26 mouse cellular contexts compared by ENCODE assay signal in the genomic region with DNA sequence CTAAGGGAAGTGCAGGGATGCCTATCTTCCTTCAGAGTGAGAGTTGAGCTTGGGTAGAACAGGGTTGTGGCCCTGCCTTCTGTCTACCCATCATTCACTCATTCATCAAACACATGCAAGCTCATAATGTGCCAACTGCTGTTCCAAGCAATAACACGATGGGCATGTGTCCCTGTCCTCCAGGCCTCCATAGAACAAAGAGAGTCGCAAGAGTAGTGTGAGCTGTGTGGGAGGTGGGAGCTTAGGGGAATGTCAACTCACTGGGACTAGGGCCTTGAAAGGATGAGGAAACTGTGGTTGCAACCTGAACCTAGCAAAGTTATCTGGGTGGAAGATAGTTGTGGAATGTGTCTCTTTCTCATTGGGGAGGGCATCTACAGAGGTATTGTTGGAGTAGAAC.
"Had no signal": no experiment of that assay in that cellular context is flagged by ENCODE, and none has a peak within 500 bp of the region (broad histone marks: within the 10 kb centered on the region; RNA-seq: fewer than 3 reads in every experiment).

No protein-coding gene starts in this region.

- H3K4me2 ChIP-seq: heart, embryonic 12.5 days; hindbrain, embryonic 12.5 days; hindbrain, embryonic 14.5 days; kidney, embryonic 15.5 days; limb, embryonic 13.5 days; limb, embryonic 15.5 days; liver, embryonic 12.5 days had no signal

- H3K36me3 ChIP-seq: heart, embryonic 10.5 days; heart, embryonic 12.5 days; hindbrain, embryonic 10.5 days; hindbrain, embryonic 12.5 days; kidney, embryonic 15.5 days; limb, embryonic 13.5 days; limb, embryonic 15.5 days; liver, embryonic 12.5 days had no signal

- ATAC-seq: hindbrain, embryonic 16.5 days; inflammation-experienced regulatory T-cells, adult 6 months; intestine, embryonic 16.5 days; liver, embryonic 12.5 days had no signal

- H3K9me3 ChIP-seq: heart, embryonic 10.5 days; heart, embryonic 12.5 days; hindbrain, embryonic 10.5 days; hindbrain, embryonic 12.5 days; kidney, embryonic 15.5 days; limb, embryonic 13.5 days; limb, embryonic 15.5 days; liver, embryonic 12.5 days had no signal

- H3K9ac ChIP-seq: heart, embryonic 12.5 days; hindbrain, embryonic 12.5 days; hindbrain, embryonic 14.5 days; kidney, embryonic 15.5 days; limb, embryonic 13.5 days; limb, embryonic 15.5 days; liver, embryonic 12.5 days; liver, embryonic 14.5 days had no signal

- H3K27me3 ChIP-seq: hindbrain, embryonic 12.5 days; kidney, embryonic 15.5 days; liver, embryonic 12.5 days had no signal

- H3K4me3 ChIP-seq: heart, adult 2 months; heart, embryonic 10.5 days; heart, embryonic 12.5 days; hindbrain, embryonic 10.5 days; hindbrain, embryonic 12.5 days; kidney, embryonic 15.5 days; limb, embryonic 13.5 days; limb, embryonic 15.5 days; liver, embryonic 12.5 days had no signal

- H3K4me1 ChIP-seq: hindbrain, embryonic 12.5 days; liver, embryonic 12.5 days had no signal

- DNase-seq: gastrocnemius, postnatal 14 days; gastrocnemius, postnatal 36 days; heart, adult 2 months; heart, postnatal 10 days; heart, postnatal 4 days; kidney, adult 18-20 months; kidney, adult 9 months; kidney, postnatal 14 days; kidney, postnatal 36 days; layer of hippocampus, adult 9-11 months; layer of hippocampus, postnatal 36 days; left cerebral cortex, postnatal 4 days had no signal

- H3K27ac ChIP-seq: heart, adult 2 months; heart, embryonic 10.5 days; hindbrain, embryonic 10.5 days; hindbrain, embryonic 12.5 days; hindbrain, embryonic 14.5 days; kidney, embryonic 15.5 days; kidney, postnatal 0 days; limb, embryonic 13.5 days; limb, embryonic 15.5 days; liver, embryonic 12.5 days; liver, embryonic 14.5 days had no signal
